Mouse (Mus musculus) liver, adult 2 months (tissue): ENCODE measurements around the gene Syngr1. TPM values are rescaled to one million over a fixed set of nuclear protein-coding genes. Genes with fewer than 3 reads are reported as not detected.

Experiments used
- DNase-seq: peaks from one replicate; pipeline ENCODE4 v3.0.0-alpha.2; 2011; ENCODE audit warnings: low read depth, low spot score; ENCODE audit errors: extremely low read depth
- H3K27ac ChIP-seq: fragments of 200-500 bp; replicated peaks from 2 replicates; pipeline ENCODE4 v1.5.1; 2012; ENCODE audit warnings: low read depth, mild to moderate bottlenecking, control low read depth, inconsistent platforms, low read length; ENCODE audit not compliant: insufficient read depth
- H3K27me3 ChIP-seq: fragments of 200-500 bp; 2 replicates; pipeline ENCODE4 v1.6.1; 2012; ENCODE audit warnings: mild to moderate bottlenecking, moderate library complexity, low read length, inconsistent platforms; ENCODE audit not compliant: control insufficient read depth, insufficient read depth
- H3K36me3 ChIP-seq: fragments of 200-500 bp; 2 replicates; pipeline ENCODE4 v1.6.1; 2012; ENCODE audit warnings: low read length, inconsistent platforms; ENCODE audit not compliant: control insufficient read depth, insufficient read depth
- H3K4me1 ChIP-seq: fragments of 200-500 bp; 2 replicates; pipeline ENCODE4 v1.6.1; 2011; ENCODE audit warnings: low read length; ENCODE audit not compliant: control insufficient read depth, insufficient read depth
- H3K4me3 ChIP-seq: fragments of 200-500 bp; 2 replicates; pipeline ENCODE4 v1.5.1; 2011; ENCODE audit warnings: low read depth, mild to moderate bottlenecking, control low read depth, low read length, moderate library complexity; ENCODE audit not compliant: insufficient read depth
- H3K79me2 ChIP-seq: fragments of 200-500 bp; 2 replicates; pipeline ENCODE4 v1.6.1; 2012; ENCODE audit warnings: inconsistent platforms, mild to moderate bottlenecking, low read length, moderate library complexity; ENCODE audit not compliant: control insufficient read depth, insufficient read depth
- H3K9ac ChIP-seq: fragments of 200-500 bp; 2 replicates; pipeline ENCODE4 v1.6.1; 2012; ENCODE audit warnings: low read depth, mild to moderate bottlenecking, control low read depth, inconsistent platforms, low read length
- CTCF ChIP-seq: fragments of 200-500 bp; IDR thresholded peaks from 2 replicates; pipeline ENCODE4 v1.5.1; 2011; ENCODE audit warnings: low read depth, low read length, control low read depth
- POLR2A ChIP-seq: fragments of 200-500 bp; IDR thresholded peaks from 2 replicates; pipeline ENCODE4 v1.6.1; 2011; ENCODE audit warnings: low read length, control low read depth; ENCODE audit not compliant: insufficient read depth; ENCODE audit errors: extremely low read depth
- whole genome bisulfite sequencing: fragments of 180-500 bp; shearing (Covaris S2); methylation state at CpG from one replicate; pipeline ENCODE4 v1.1.7; 2018; 5-methylcytosine and 5-hydroxymethylcytosine counted together
- polyA plus RNA-seq: library from polyadenylated mRNA; depleted of rRNA; stranded (reverse); fragments of >200 nt; gene quantifications from 2 replicates; pipeline ENCODE4 v1.2.3, GENCODE M21; 2012
- total RNA-seq: library from RNA; depleted of rRNA; stranded (reverse); fragments of >200 nt; gene quantifications from 2 replicates; pipeline ENCODE4 v1.2.3, GENCODE M21; 2014

Syngr1 gene
- total and polyA plus RNA-seq, 2 experiments: 0.28 to 1.6 TPM

DNA sequence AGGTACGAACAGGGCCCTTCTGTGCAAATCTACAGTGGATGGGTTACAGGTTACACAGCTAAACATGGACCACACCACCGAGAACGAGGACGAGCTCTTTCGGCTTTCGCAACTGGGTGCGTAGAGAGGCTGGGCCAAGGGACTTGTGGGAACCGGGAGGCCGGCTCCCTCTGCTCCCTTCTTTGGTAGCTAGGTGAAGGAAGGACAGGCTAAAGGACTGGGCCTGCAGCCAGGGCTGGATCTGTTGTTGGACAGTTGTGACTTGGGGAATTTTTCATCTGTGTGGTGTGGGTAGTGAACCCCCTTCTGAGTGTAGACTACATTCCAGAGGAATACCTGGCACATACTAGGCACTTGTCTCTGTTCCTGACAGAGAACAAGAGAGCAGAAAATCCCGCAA, 61.5 kb downstream of the Syngr1 start:
- Histone ChIP-seq H3K27me3 (no peaks in the 10 kb centered on the region), H3K79me2 (no peaks in the 10 kb centered on the region), H3K4me3 (no peak overlapping the region), H3K27ac (no peak overlapping the region), H3K9ac (no peak overlapping the region), H3K36me3 (no peaks in the 10 kb centered on the region), H3K4me1 (no peaks in the 10 kb centered on the region)
- TF ChIP-seq POLR2A: no peak
- no peak for TF ChIP-seq CTCF
- WGBS: 87% methylated on average over 10 of the region's 10 CpGs
- no peak for DNase-seq

DNA sequence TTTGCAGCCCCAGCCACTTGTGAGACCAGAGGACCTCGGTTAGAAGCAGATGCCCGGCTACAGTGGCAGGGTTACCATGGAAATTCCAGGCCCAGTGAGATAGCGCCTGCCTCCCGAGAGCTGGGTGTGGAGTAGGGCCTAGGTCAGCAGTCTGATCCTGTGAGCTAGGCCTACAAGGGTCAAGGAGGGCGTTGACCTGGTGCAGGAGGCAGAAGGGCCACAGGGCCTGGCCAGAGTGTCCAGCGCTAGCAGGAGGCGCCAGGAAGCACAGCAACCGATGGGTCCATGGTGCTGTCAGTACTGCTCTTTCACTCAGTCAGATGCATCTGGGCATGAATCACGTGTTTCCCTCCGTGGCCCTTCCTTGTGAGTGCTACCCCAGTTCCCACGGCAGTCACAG, 62.6 kb downstream of the Syngr1 start:
- H3K4me1 ChIP-seq: no peaks in the 10 kb centered on the region
- no peak for DNase-seq
- no peaks in the 10 kb centered on the region for H3K27me3 ChIP-seq
- H3K27ac ChIP-seq: no peak overlapping the region
- no peaks in the 10 kb centered on the region for H3K79me2 ChIP-seq
- no peaks in the 10 kb centered on the region for H3K36me3 ChIP-seq
- H3K4me3 ChIP-seq: no peak overlapping the region
- WGBS: 86% methylated on average over 11 of the region's 11 CpGs
- TF ChIP-seq POLR2A (no peak), CTCF (no peak)
- H3K9ac ChIP-seq: no peak overlapping the region

GRCm38 (mm10) chr15:80155707-80156106, 64.6 kb downstream of the Syngr1 start:
- no peak overlapping the region for H3K9ac ChIP-seq
- 94% methylated on average over 8 of the region's 8 CpGs for WGBS
- no peaks in the 10 kb centered on the region for H3K79me2 ChIP-seq
- H3K27me3 ChIP-seq: no peaks in the 10 kb centered on the region
- H3K27ac ChIP-seq: no peak overlapping the region
- no peak for TF ChIP-seq POLR2A
- TF ChIP-seq CTCF: no peak
- no peak overlapping the region for H3K4me3 ChIP-seq
- DNase-seq: no peak
- H3K36me3 ChIP-seq: no peaks in the 10 kb centered on the region; the same call in 1 of the 2 replicates
- H3K4me1 ChIP-seq: 0 out of 2 replicates have a peak, but pooled peaks cover 3% of the 10 kb centered on the region

DNA sequence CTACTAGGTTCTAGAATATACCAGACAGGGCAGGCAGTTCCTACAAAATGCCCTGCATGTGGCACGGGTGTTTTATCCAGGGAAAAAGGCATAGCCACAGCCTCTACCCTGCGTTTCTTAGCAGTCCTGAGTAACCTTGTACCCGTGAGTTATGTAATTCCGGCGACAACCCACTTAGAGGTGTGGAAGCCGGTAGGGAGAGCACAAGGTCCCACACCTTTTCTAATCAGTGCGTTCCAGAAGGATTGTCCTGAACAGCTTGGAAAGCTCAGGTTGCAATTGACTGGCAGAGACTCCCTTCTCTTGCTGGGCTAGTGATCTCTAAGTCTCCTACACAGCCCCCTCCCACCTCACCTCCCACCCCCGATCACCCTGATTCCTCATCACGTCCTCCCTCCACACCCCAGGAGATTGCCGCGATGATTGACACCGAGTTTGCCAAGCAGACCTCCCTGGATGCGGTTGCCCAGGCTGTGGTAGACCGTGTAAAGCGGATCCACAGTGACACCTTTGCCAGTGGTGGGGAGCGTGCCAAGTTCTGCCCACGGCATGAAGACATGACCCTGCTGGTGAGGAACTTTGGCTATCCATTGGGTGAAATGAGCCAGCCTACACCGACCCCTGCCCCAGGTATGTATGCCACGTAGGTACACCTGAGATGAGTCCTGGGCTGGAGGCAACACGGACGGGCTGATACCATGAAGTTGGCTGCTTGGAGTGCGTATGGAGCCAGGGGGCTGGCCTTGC, 66.2 kb downstream of the Syngr1 start:
- Histone ChIP-seq H3K27me3 (no peaks in the 10 kb centered on the region), H3K79me2 (no peaks in the 10 kb centered on the region), H3K9ac (no peak overlapping the region), H3K4me1 (0 out of 2 replicates have a peak, but pooled peaks cover 3% of the 10 kb centered on the region), H3K36me3 (no peaks in the 10 kb centered on the region; the same call in 1 of the 2 replicates), H3K27ac (no peak overlapping the region), H3K4me3 (no peak overlapping the region)
- TF ChIP-seq CTCF: no peak
- no peak for TF ChIP-seq POLR2A
- DNase-seq: no peak
- 85% methylated on average over 22 of the region's 22 CpGs for WGBS

GRCm38 (mm10) chr15:80158001-80158706, 67.0 kb downstream of the Syngr1 start:
- H3K4me1 ChIP-seq: 0 out of 2 replicates have a peak, but pooled peaks cover 3% of the 10 kb centered on the region
- WGBS: 86% methylated on average over 5 of the region's 5 CpGs
- no peaks in the 10 kb centered on the region for H3K79me2 ChIP-seq
- H3K27ac ChIP-seq: no peak overlapping the region
- no peak for DNase-seq
- no peaks in the 10 kb centered on the region; the same call in 1 of the 2 replicates for H3K36me3 ChIP-seq
- no peak overlapping the region for H3K4me3 ChIP-seq
- no peak overlapping the region for H3K9ac ChIP-seq
- H3K27me3 ChIP-seq: no peaks in the 10 kb centered on the region
- TF ChIP-seq POLR2A: no peak
- TF ChIP-seq CTCF: no peak
